In genomic region chr7:116273111-116273510, GRCm38 (mm10) we compare ENCODE assay signal across 21 mouse cellular contexts. TPM values are rescaled to one million over a fixed set of nuclear protein-coding genes. Genes with fewer than 3 reads are reported as not detected.
A peak's percentile ranks its signal among the peaks of the same experiment; 100 is the strongest.
DNase-seq lines count a peak whose midpoint lies in the region; ATAC-seq and TF ChIP-seq lines count a peak whose summit lies in the region.
"Had no signal": no experiment of that assay in that cellular context is flagged by ENCODE, and none has a peak within 500 bp of the region (broad histone marks: within the 10 kb centered on the region; RNA-seq: fewer than 3 reads in every experiment).

No protein-coding gene starts in this region.

- no peak overlapping the region for H3K4me3 ChIP-seq in liver, adult 2 months (ENCODE audit: insufficient read depth, low read depth, low read length)
- no peak overlapping the region for H3K4me3 ChIP-seq in lung, postnatal 0 days (ENCODE audit: low read depth, low read length)
- H3K4me3 ChIP-seq in midbrain, embryonic 14.5 days (replicated peaks; ENCODE audit: low read depth, low read length): no peak overlapping the region
- H3K4me3 ChIP-seq: embryonic facial prominence, embryonic 12.5 days; forebrain, embryonic 12.5 days; heart, embryonic 10.5 days had no signal

- H3K9me3 ChIP-seq in lung, postnatal 0 days (ENCODE audit: low read length): no peaks in the 10 kb centered on the region
- H3K9me3 ChIP-seq in midbrain, embryonic 14.5 days (ENCODE audit: control insufficient read depth, low read length): no peaks in the 10 kb centered on the region
- H3K9me3 ChIP-seq: embryonic facial prominence, embryonic 12.5 days; heart, embryonic 10.5 days had no signal

- H3K27ac ChIP-seq in liver, adult 2 months (replicated peaks; ENCODE audit: insufficient read depth, low read depth, low read length): no peak overlapping the region
- no peak overlapping the region for H3K27ac ChIP-seq in lung, postnatal 0 days (ENCODE audit: low read length)
- no peak overlapping the region for H3K27ac ChIP-seq in midbrain, embryonic 14.5 days (replicated peaks; ENCODE audit: low read depth, low read length)
- H3K27ac ChIP-seq: embryonic facial prominence, embryonic 12.5 days; forebrain, embryonic 12.5 days; heart, embryonic 10.5 days had no signal

- TF ChIP-seq EP300 in lung, postnatal 0 days (IDR thresholded peaks at IDR 0.05): no peak

- no peak for TF ChIP-seq CTCF in liver, adult 2 months (IDR thresholded peaks at IDR 0.05; ENCODE audit: low read depth, low read length)
- no peak for TF ChIP-seq CTCF in lung, postnatal 0 days (IDR thresholded peaks at IDR 0.05)

- TF ChIP-seq POLR2A in liver, adult 2 months (IDR thresholded peaks at IDR 0.05; ENCODE audit: extremely low read depth, insufficient read depth, low read length): no peak

- DNase-seq in kidney, adult 8-10 months: peak; percentile 55 to 60
- no peak for DNase-seq in kidney, adult 18-20 months
- peak; percentile 62 for DNase-seq in liver, adult 2 months (ENCODE audit: extremely low read depth, low read depth, low spot score)
- DNase-seq in liver: no peak
- peak; percentile 31 for DNase-seq in lung, postnatal 0 days (ENCODE audit: low spot score)
- peak; percentile 59 for DNase-seq in lung, postnatal 36 days
- no peak for DNase-seq in midbrain, embryonic 14.5 days
- DNase-seq: adrenal gland, postnatal 14 days; cerebellum, adult 11-12 months; cerebellum, adult 9-10 months; cerebellum, postnatal 25 days; gastrocnemius, postnatal 10 days; heart, adult 18-20 months; heart, postnatal 10 days; heart, postnatal 4 days had no signal

- ATAC-seq in lung, postnatal 0 days: 0 out of 2 replicates have a peak, but pooled peaks have one; percentile 28
- no peak for ATAC-seq in midbrain, embryonic 14.5 days (ENCODE audit: low FRiP score, low TSS enrichment)
- ATAC-seq: activated CD4-positive, CD25-positive, alpha-beta regulatory T cell, adult 4 months; forebrain, embryonic 16.5 days; Patski had no signal

- peaks cover 4% of the 10 kb centered on the region for H3K4me1 ChIP-seq in liver, adult 2 months (ENCODE audit: control insufficient read depth, insufficient read depth, low read length)
- H3K4me1 ChIP-seq in lung, postnatal 0 days (ENCODE audit: insufficient read depth, low read depth, low read length): no peaks in the 10 kb centered on the region
- H3K4me1 ChIP-seq in midbrain, embryonic 14.5 days (ENCODE audit: control insufficient read depth, insufficient read depth, low read length): 0 out of 2 replicates have a peak, but pooled peaks cover 3% of the 10 kb centered on the region

- H3K79me2 ChIP-seq in liver, adult 2 months (ENCODE audit: control insufficient read depth, insufficient read depth, low read length): peaks cover 8% of the 10 kb centered on the region; the same call in 1 of the 2 replicates

- no peak overlapping the region for H3K4me2 ChIP-seq in lung, postnatal 0 days (replicated peaks; ENCODE audit: low read depth, low read length)
- no peak overlapping the region for H3K4me2 ChIP-seq in midbrain, embryonic 14.5 days (ENCODE audit: low read length)
- H3K4me2 ChIP-seq: embryonic facial prominence, embryonic 12.5 days; forebrain, embryonic 12.5 days had no signal

- H3K36me3 ChIP-seq in liver, adult 2 months (ENCODE audit: control insufficient read depth, insufficient read depth, low read length): no peaks in the 10 kb centered on the region
- H3K36me3 ChIP-seq in lung, postnatal 0 days (ENCODE audit: insufficient read depth, low read length): no peaks in the 10 kb centered on the region
- no peaks in the 10 kb centered on the region for H3K36me3 ChIP-seq in midbrain, embryonic 14.5 days (ENCODE audit: control insufficient read depth, insufficient read depth, low read length)
- H3K36me3 ChIP-seq: embryonic facial prominence, embryonic 12.5 days; forebrain, embryonic 12.5 days; heart, embryonic 10.5 days had no signal

- 21% methylated on average over 6 of the region's 6 CpGs for WGBS in liver, adult 2 months
- 58% methylated on average over 6 of the region's 6 CpGs for WGBS in lung, postnatal 0 days
- WGBS in midbrain, embryonic 14.5 days: 95% methylated on average over 6 of the region's 6 CpGs

- no peak overlapping the region for H3K9ac ChIP-seq in liver, adult 2 months (ENCODE audit: low read depth, low read length)
- no peak overlapping the region for H3K9ac ChIP-seq in lung, postnatal 0 days (replicated peaks; ENCODE audit: low read depth)
- H3K9ac ChIP-seq in midbrain, embryonic 14.5 days (replicated peaks; ENCODE audit: low read length): no peak overlapping the region
- H3K9ac ChIP-seq: embryonic facial prominence, embryonic 12.5 days; forebrain, embryonic 12.5 days had no signal

- no peaks in the 10 kb centered on the region for H3K27me3 ChIP-seq in liver, adult 2 months (ENCODE audit: control insufficient read depth, insufficient read depth, low read length)
- no peaks in the 10 kb centered on the region for H3K27me3 ChIP-seq in lung, postnatal 0 days (replicated peaks; ENCODE audit: insufficient read depth, low read length)
- H3K27me3 ChIP-seq in midbrain, embryonic 14.5 days (ENCODE audit: control insufficient read depth, insufficient read depth, low read length): no peaks in the 10 kb centered on the region
- H3K27me3 ChIP-seq: embryonic facial prominence, embryonic 12.5 days; forebrain, embryonic 12.5 days; Patski had no signal

RNA-seq across cellular contexts. Expression of gene Plekha7, which starts 35.1 kb away (rescaled TPM):
- 2.2 and 2.3 TPM in 2 replicates for total RNA-seq in liver, adult 2 months (2014; rRNA removed)
- 2.7 and 2.9 TPM in 2 replicates for polyA plus RNA-seq in liver, adult 2 months (2012; rRNA removed)
- polyA plus RNA-seq in lung, postnatal 0 days (2015; fragmentation: Nextera tagmentation; extraction: Ambion mirVana): 5.7 and 7.0 TPM in 2 replicates
- 7.0 and 8.6 TPM in 2 replicates for polyA plus RNA-seq in midbrain, embryonic 14.5 days (2014; fragmentation: Nextera tagmentation; extraction: Ambion mirVana)

Comparison
In these comparisons a context has a peak if more than half of its experiments do, and no peak if none do; other contexts are left out.
1. DNase-seq: peak in kidney, adult 8-10 months (2 of 2), liver, adult 2 months (single experiment), lung, postnatal 0 days (single experiment) and lung, postnatal 36 days (single experiment); none in kidney, adult 18-20 months (single experiment), liver (single experiment) and midbrain, embryonic 14.5 days (single experiment).